Mouse (Mus musculus): Measurements from ENCODE around the gene Vasp.

GRCm38 (mm10) chr7:19268993-19269681, 2.5 kb downstream of the Vasp start:
- TF ChIP-seq POLR2A (IDR thresholded peaks at IDR 0.05; ENCODE audit: borderline replicate concordance, insufficient read depth, low read length) (no peak), CTCF (IDR thresholded peaks at IDR 0.05; ENCODE audit: borderline replicate concordance, insufficient read depth, low read depth, low read length) (no peak)

Measured in cerebellum, adult 2 months (tissue).